Mouse (Mus musculus): ENCODE results near the gene Hist1h3g. TPM values are rescaled to one million over a fixed set of nuclear protein-coding genes. Genes with fewer than 3 reads are reported as not detected.

The Hist1h3g gene
- polyA plus RNA-seq, 1 experiment from 2014 or later, result 1.8 TPM

GRCm38 (mm10) chr13:23502031-23502567, 33.1 kb upstream of the Hist1h3g start:
- H3K9me3 ChIP-seq, result no peaks in the 10 kb centered on the region
- peaks cover 33% of the 10 kb centered on the region for H3K27me3 ChIP-seq
- H3K4me2 ChIP-seq, result no peak overlapping the region
- H3K4me3 ChIP-seq, result no peak overlapping the region
- H3K27ac ChIP-seq, result no peak overlapping the region
- no peaks in the 10 kb centered on the region for H3K36me3 ChIP-seq
- H3K9ac ChIP-seq, result no peak overlapping the region
- no peak for ATAC-seq (ENCODE audit: low FRiP score)
- H3K4me1 ChIP-seq (replicated peaks), result peaks cover 13% of the 10 kb centered on the region; the same call in 1 of the 2 replicates
- WGBS, result 38% methylated on average over 9 of the region's 9 CpGs

DNA sequence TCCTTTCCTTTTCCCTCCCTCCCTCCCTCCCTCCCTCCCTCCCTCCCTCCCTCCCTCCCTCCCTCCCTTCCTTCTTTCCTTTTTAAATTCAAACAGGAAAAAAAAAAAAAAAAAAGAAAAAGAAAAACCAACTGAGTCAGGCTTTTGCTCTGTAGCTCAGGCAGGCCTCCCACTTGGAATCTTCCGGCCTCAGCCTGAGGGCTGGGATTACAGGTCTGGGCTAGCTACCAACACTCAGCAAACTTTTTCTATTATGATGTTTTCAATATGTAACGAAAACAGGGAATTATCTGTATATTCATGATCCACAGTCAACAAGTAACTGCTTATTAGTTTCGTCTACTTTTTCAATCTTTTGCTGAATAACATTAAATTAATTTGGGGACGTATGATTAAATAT, 32.3 kb upstream of the Hist1h3g start:
- peaks cover 13% of the 10 kb centered on the region; the same call in 1 of the 2 replicates for H3K4me1 ChIP-seq (replicated peaks)
- H3K27ac ChIP-seq, result no peak overlapping the region
- H3K9ac ChIP-seq, result no peak overlapping the region
- no peak overlapping the region for H3K4me3 ChIP-seq
- no peak for ATAC-seq (ENCODE audit: low FRiP score)
- no peaks in the 10 kb centered on the region for H3K9me3 ChIP-seq
- H3K4me2 ChIP-seq, result no peak overlapping the region
- peaks cover 37% of the 10 kb centered on the region for H3K27me3 ChIP-seq
- 40% methylated on average over 4 of the region's 4 CpGs for WGBS
- no peaks in the 10 kb centered on the region for H3K36me3 ChIP-seq

- no peak overlapping the region for H3K27ac ChIP-seq
- no peak overlapping the region for H3K4me3 ChIP-seq
- no peaks in the 10 kb centered on the region for H3K9me3 ChIP-seq
- H3K27me3 ChIP-seq, result peaks cover 28% of the 10 kb centered on the region
- WGBS, result 1% methylated on average over 9 of the region's 9 CpGs
- peaks cover 13% of the 10 kb centered on the region; the same call in 1 of the 2 replicates for H3K4me1 ChIP-seq (replicated peaks)
- 0 out of 2 replicates have a peak overlapping the region, but pooled peaks have one; percentile 19 for H3K4me2 ChIP-seq
- no peak overlapping the region for H3K9ac ChIP-seq
- no peaks in the 10 kb centered on the region for H3K36me3 ChIP-seq
- ATAC-seq (ENCODE audit: low FRiP score), result no peak
These were observed 31.4 kb upstream of the Hist1h3g start for GRCm38 (mm10) chr13:23503797-23504196.

- no peaks in the 10 kb centered on the region for H3K9me3 ChIP-seq
- no peak overlapping the region for H3K9ac ChIP-seq
- H3K4me1 ChIP-seq (replicated peaks), result peaks cover 13% of the 10 kb centered on the region; the same call in 1 of the 2 replicates
- WGBS, result 4% methylated on average over 14 of the region's 14 CpGs
- no peaks in the 10 kb centered on the region for H3K36me3 ChIP-seq
- H3K4me2 ChIP-seq, result peak overlapping the region; percentile 39
- peak overlapping the region; percentile 18 for H3K4me3 ChIP-seq
- H3K27me3 ChIP-seq, result peaks cover 19% of the 10 kb centered on the region
- ATAC-seq (ENCODE audit: low FRiP score), result no peak
- no peak overlapping the region for H3K27ac ChIP-seq
These were observed 29.4 kb upstream of the Hist1h3g start for GRCm38 (mm10) chr13:23505662-23506345.

DNA sequence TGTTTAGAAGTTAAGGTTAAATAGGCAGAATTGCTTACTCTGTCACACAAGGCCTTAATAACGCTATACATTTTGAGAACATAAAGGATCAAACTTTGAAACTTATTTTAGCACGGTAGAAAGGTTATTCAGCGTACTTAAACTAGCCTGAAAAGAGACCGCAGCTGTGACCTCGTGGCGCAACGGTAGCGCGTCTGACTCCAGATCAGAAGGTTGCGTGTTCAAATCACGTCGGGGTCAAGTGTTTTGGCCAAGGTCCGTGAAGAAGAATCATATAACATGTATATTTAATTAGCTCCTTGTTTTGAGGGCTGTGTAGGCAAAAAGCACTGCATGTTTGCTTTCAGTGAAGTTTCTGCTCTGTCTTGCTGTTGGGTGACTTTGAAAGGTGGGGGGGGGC, 28.9 kb upstream of the Hist1h3g start:
- H3K36me3 ChIP-seq, result no peaks in the 10 kb centered on the region
- no peak overlapping the region for H3K27ac ChIP-seq
- peak overlapping the region; percentile 39; the same call in 1 of the 2 replicates for H3K4me2 ChIP-seq
- H3K4me1 ChIP-seq (replicated peaks), result peaks cover 13% of the 10 kb centered on the region; the same call in 1 of the 2 replicates
- H3K27me3 ChIP-seq, result peaks cover 19% of the 10 kb centered on the region
- H3K4me3 ChIP-seq, result no peak overlapping the region; the same call in 1 of the 2 replicates
- no peaks in the 10 kb centered on the region for H3K9me3 ChIP-seq
- WGBS, result 4% methylated on average over 13 of the region's 13 CpGs
- no peak for ATAC-seq (ENCODE audit: low FRiP score)
- H3K9ac ChIP-seq, result no peak overlapping the region

- no peak overlapping the region for H3K27ac ChIP-seq
- no peaks in the 10 kb centered on the region for H3K9me3 ChIP-seq
- H3K27me3 ChIP-seq, result peaks cover 15% of the 10 kb centered on the region
- H3K36me3 ChIP-seq, result no peaks in the 10 kb centered on the region
- peaks cover 13% of the 10 kb centered on the region; the same call in 1 of the 2 replicates for H3K4me1 ChIP-seq (replicated peaks)
- H3K9ac ChIP-seq, result no peak overlapping the region
- ATAC-seq (ENCODE audit: low FRiP score), result no peak
- H3K4me3 ChIP-seq, result no peak overlapping the region
- H3K4me2 ChIP-seq, result no peak overlapping the region
- WGBS, result 16% methylated on average over 14 of the region's 14 CpGs
These were observed 28.3 kb upstream of the Hist1h3g start for GRCm38 (mm10) chr13:23506819-23507515.

- Histone ChIP-seq H3K4me2 (no peak overlapping the region), H3K9me3 (no peaks in the 10 kb centered on the region), H3K27me3 (peaks cover 9% of the 10 kb centered on the region), H3K4me1 (replicated peaks) (peaks cover 9% of the 10 kb centered on the region; the same call in 1 of the 2 replicates), H3K36me3 (no peaks in the 10 kb centered on the region), H3K9ac (no peak overlapping the region), H3K27ac (no peak overlapping the region), H3K4me3 (no peak overlapping the region)
- 53% methylated on average over 1 of the region's 1 CpGs for WGBS
- no peak for ATAC-seq (ENCODE audit: low FRiP score)
These were observed 25.1 kb upstream of the Hist1h3g start for GRCm38 (mm10) chr13:23510127-23510526.

- Histone ChIP-seq H3K27me3 (no peaks in the 10 kb centered on the region), H3K9ac (no peak overlapping the region), H3K4me2 (no peak overlapping the region), H3K4me1 (replicated peaks) (peaks cover 4% of the 10 kb centered on the region), H3K4me3 (no peak overlapping the region), H3K9me3 (no peaks in the 10 kb centered on the region), H3K27ac (no peak overlapping the region), H3K36me3 (no peaks in the 10 kb centered on the region)
- WGBS, result 90% methylated on average over 1 of the region's 1 CpGs
- ATAC-seq (ENCODE audit: low FRiP score), result no peak
These were observed 21.7 kb upstream of the Hist1h3g start for GRCm38 (mm10) chr13:23513517-23513916.

DNA sequence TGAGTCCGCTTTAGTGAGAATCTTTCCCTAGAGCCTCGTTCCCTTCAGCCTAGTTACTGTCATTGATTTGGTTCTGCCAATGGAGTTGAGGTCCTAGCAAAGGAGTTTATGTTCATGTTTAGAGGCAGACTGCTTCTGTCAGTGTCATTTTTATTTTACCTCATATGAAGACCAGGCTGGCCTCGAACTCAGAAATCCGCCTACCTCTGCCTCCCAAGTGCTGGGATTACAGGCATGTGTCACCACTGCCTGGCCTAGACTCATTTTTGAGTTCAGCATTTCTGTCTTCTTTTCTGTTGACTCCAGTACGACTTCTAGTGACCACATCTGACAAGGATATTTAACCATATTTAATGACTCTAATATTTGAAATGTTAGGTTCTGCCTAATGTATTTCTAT, 19.9 kb upstream of the Hist1h3g start:
- WGBS, result 77% methylated on average over 5 of the region's 5 CpGs
- Histone ChIP-seq H3K4me1 (replicated peaks) (peaks cover 9% of the 10 kb centered on the region), H3K9me3 (no peaks in the 10 kb centered on the region), H3K27me3 (no peaks in the 10 kb centered on the region), H3K36me3 (no peaks in the 10 kb centered on the region), H3K27ac (no peak overlapping the region), H3K4me2 (no peak overlapping the region), H3K4me3 (no peak overlapping the region), H3K9ac (no peak overlapping the region)
- ATAC-seq (ENCODE audit: low FRiP score), result no peak

- WGBS, result 55% methylated on average over 15 of the region's 15 CpGs
- ATAC-seq (ENCODE audit: low FRiP score), result no peak
These were observed 19.2 kb upstream of the Hist1h3g start for GRCm38 (mm10) chr13:23515826-23516620.

GRCm38 (mm10) chr13:23516822-23517602, 18.2 kb upstream of the Hist1h3g start:
- no peaks in the 10 kb centered on the region for H3K9me3 ChIP-seq
- ATAC-seq (ENCODE audit: low FRiP score), result peak; percentile 74
- no peaks in the 10 kb centered on the region for H3K36me3 ChIP-seq
- peak overlapping the region; percentile 74 for H3K4me2 ChIP-seq
- H3K27ac ChIP-seq, result peak overlapping the region; percentile 66; the same call in 1 of the 2 replicates
- peaks cover 9% of the 10 kb centered on the region for H3K4me1 ChIP-seq (replicated peaks)
- WGBS, result 0% methylated on average over 19 of the region's 19 CpGs
- H3K4me3 ChIP-seq, result peak overlapping the region; percentile 46
- no peaks in the 10 kb centered on the region for H3K27me3 ChIP-seq
- H3K9ac ChIP-seq, result peak overlapping the region; percentile 53; the same call in 1 of the 2 replicates

More at GRCm38 (mm10) chr13:23515826-23516620, 19.2 kb upstream of the Hist1h3g start:
- Histone ChIP-seq H3K27me3 (no peaks in the 10 kb centered on the region), H3K9me3 (no peaks in the 10 kb centered on the region), H3K9ac (peak overlapping the region; percentile 56), H3K4me2 (peak overlapping the region; percentile 56), H3K4me1 (replicated peaks) (peaks cover 9% of the 10 kb centered on the region), H3K4me3 (peak overlapping the region; percentile 46), H3K36me3 (no peaks in the 10 kb centered on the region), H3K27ac (no peak overlapping the region)
